Mouse (Mus musculus): ENCODE data around the gene Otud7b. TPM values are rescaled to one million over a fixed set of nuclear protein-coding genes. Genes with fewer than 3 reads are reported as not detected.
A peak's percentile ranks its signal among the peaks of the same experiment; 100 is the strongest.
"Not testable (repeated sequence)": the region's sequence is repeated elsewhere in the genome, so short reads cannot be mapped to it uniquely, and the experiment has no call there.

Gene Otud7b
- polyA plus RNA-seq, 1 experiment from 2014 or later: 12.1 TPM

DNA sequence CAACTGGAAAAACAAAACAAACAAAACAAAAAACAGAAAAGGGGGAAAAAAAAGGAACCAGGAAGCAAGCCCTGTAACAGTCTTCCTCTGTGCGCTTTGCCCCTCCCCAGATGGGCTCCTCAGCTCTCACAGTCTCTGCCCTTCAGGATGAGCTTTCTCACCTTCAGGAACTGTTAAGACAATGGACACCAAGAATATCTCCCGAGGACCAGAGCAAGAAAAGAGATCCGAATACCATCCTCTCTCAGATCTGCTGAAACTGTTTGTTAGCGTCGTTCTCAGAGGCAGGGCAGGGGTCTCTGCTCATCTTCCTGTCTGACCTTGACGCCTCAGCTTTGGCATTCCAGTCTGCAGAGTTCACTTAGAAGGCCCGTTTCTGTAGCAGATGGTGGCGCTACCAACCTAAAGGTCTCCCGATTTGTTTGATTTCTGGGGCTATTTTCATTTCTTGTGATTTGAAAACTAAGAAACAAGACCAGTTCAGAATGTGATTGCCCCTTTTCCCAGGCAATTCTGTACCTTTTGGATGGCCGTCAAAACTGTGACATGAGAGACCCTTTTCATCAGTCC is 66.7 kb downstream of the Otud7b start:
- ATAC-seq (replicated peaks; ENCODE audit: insufficient number of reproducible peaks, low FRiP score, low TSS enrichment, low read depth): no peak
- H3K4me3 ChIP-seq (ENCODE audit: low read depth, low read length): peak overlapping the region; percentile 87; the same call in 1 of the 2 replicates
- WGBS: 67% methylated on average over 10 of the region's 10 CpGs

DNA sequence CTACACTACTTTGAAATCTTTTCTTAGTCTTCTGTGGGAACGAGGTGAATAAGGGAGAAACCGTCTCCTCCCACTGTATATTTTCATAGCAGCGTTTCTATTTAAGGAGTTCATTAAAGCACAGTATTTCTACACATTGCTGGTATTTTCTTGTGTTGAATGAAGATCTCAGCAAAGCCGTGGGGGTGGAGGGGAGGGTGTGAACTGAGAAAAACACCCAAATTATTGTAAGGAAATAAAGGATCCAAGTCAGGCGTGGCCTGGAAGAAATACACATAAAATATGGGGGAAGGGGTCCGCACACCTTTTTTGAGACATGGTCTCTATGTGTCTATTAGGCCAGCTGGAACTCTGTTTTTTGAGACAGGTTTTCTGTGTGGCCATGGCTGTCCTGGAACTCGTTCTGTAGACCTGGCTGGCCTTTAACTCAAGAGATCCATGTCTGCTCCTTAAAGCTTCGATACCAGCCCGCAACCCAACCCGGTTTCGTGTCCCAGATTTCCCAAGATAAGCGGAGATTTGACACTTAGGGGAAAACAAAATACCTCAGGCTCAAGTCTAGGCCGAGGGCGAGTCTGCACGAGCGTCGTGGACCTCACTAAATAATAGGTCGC is 67.4 kb downstream of the Otud7b start:
- peak overlapping the region; percentile 87 for H3K4me3 ChIP-seq (ENCODE audit: low read depth, low read length)
- 26% methylated on average over 18 of the region's 18 CpGs for WGBS
- peak overlapping the region; percentile 74 for H3K4me2 ChIP-seq (ENCODE audit: low read depth, low read length)
- H3K27ac ChIP-seq (replicated peaks; ENCODE audit: low read depth, low read length): peak overlapping the region; percentile 97
- ATAC-seq (replicated peaks; ENCODE audit: insufficient number of reproducible peaks, low FRiP score, low TSS enrichment, low read depth) (peak; percentile 22; the same call in 1 of the 2 replicates), DNase-seq (ENCODE audit: low spot score) (no peak)
- H3K4me1 ChIP-seq (ENCODE audit: control insufficient read depth, insufficient read depth, low read length): no peaks in the 10 kb centered on the region
- peak overlapping the region; percentile 89 for H3K9ac ChIP-seq (replicated peaks; ENCODE audit: low read length)
- no peaks in the 10 kb centered on the region for H3K27me3 ChIP-seq (ENCODE audit: control insufficient read depth, insufficient read depth, low read length)
- H3K9me3 ChIP-seq (replicated peaks; ENCODE audit: control insufficient read depth, low read length): no peaks in the 10 kb centered on the region
- H3K36me3 ChIP-seq (replicated peaks; ENCODE audit: control insufficient read depth, insufficient read depth, low read depth, low read length): 0 out of 2 replicates have a peak, but pooled peaks cover 2% of the 10 kb centered on the region

More for the DNA sequence above, 66.7 kb downstream of the Otud7b start:
- H3K36me3 ChIP-seq (replicated peaks; ENCODE audit: control insufficient read depth, insufficient read depth, low read depth, low read length): no peaks in the 10 kb centered on the region
- H3K9ac ChIP-seq (replicated peaks; ENCODE audit: low read length): peak overlapping the region; percentile 89; the same call in 1 of the 2 replicates
- no peaks in the 10 kb centered on the region for H3K9me3 ChIP-seq (replicated peaks; ENCODE audit: control insufficient read depth, low read length)
- H3K27me3 ChIP-seq (ENCODE audit: control insufficient read depth, insufficient read depth, low read length): no peaks in the 10 kb centered on the region
- peak overlapping the region; percentile 74 for H3K4me2 ChIP-seq (ENCODE audit: low read depth, low read length)
- no peak for DNase-seq (ENCODE audit: low spot score)
- no peak overlapping the region for H3K27ac ChIP-seq (replicated peaks; ENCODE audit: low read depth, low read length)
- no peaks in the 10 kb centered on the region for H3K4me1 ChIP-seq (ENCODE audit: control insufficient read depth, insufficient read depth, low read length)

DNA sequence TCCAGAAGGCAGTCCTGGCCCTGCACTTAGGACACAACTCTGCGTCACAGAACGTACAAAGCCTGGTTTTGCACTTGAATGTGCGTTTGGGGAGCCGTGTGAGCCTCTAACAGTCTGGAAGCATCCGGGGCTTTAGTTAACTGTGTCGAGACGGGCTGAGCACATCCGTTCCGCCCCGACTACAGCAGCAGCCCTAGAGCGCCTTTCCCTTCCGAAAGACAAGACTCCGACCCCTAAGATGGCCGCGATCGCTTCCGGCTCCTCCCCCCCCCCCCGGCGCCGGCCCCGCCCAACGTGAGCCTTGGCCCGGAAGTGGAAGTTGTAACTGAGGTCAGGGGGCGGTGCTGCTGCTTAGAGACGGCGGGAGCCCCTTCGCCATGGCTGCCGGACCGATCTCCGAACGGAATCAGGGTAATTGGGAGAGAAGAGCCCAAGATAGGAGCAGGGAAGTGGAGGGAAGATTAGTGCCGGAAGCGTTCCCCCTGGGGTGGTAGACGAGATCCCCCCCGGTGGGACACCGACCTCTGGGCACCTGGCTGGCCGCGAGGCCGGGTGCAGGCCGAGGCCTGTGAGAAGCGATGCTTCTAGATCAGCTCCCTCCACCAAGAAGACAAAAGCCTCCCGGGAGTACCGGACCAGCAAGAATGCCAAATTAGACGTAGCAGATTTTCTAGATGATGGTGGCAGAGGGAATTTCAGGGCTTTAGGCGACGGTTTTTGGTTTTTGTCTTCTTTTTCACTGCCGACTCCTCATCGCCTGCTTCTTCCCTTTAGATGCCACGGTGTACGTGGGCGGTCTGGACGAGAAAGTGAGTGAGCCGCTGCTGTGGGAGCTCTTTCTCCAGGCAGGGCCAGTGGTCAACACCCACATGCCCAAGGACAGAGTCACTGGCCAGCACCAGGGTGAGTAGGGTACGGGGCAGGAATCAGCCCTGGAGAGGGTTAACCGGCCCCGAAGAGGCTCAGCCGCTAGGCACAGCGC is 68.2 kb downstream of the Otud7b start, which contains the start of gene Sf3b4:
TSS of gene Sf3b4 (plus strand) at position 136 of the 982 bp plus-strand sequence.
- H3K4me2 ChIP-seq (ENCODE audit: low read depth, low read length): peak within 1 kb of the TSS; percentile 89
- no peaks in the 10 kb centered on the region for H3K27me3 ChIP-seq (ENCODE audit: control insufficient read depth, insufficient read depth, low read length)
- DNase-seq (ENCODE audit: low spot score) (peak; percentile 93), ATAC-seq (replicated peaks; ENCODE audit: insufficient number of reproducible peaks, low FRiP score, low TSS enrichment, low read depth) (peak; percentile 88)
- no peaks in the 10 kb centered on the region for H3K4me1 ChIP-seq (ENCODE audit: control insufficient read depth, insufficient read depth, low read length)
- peak within 1 kb of the TSS; percentile 97 for H3K27ac ChIP-seq (replicated peaks; ENCODE audit: low read depth, low read length)
- under 1% methylated on average over 56 of the region's 58 CpGs for WGBS
- H3K9me3 ChIP-seq (replicated peaks; ENCODE audit: control insufficient read depth, low read length): no peaks in the 10 kb centered on the region
- peaks cover 2% of the 10 kb centered on the region; the same call in 1 of the 2 replicates for H3K36me3 ChIP-seq (replicated peaks; ENCODE audit: control insufficient read depth, insufficient read depth, low read depth, low read length)
- H3K4me3 ChIP-seq (ENCODE audit: low read depth, low read length): peak within 1 kb of the TSS; percentile 87
- peak within 1 kb of the TSS; percentile 89 for H3K9ac ChIP-seq (replicated peaks; ENCODE audit: low read length)

DNA sequence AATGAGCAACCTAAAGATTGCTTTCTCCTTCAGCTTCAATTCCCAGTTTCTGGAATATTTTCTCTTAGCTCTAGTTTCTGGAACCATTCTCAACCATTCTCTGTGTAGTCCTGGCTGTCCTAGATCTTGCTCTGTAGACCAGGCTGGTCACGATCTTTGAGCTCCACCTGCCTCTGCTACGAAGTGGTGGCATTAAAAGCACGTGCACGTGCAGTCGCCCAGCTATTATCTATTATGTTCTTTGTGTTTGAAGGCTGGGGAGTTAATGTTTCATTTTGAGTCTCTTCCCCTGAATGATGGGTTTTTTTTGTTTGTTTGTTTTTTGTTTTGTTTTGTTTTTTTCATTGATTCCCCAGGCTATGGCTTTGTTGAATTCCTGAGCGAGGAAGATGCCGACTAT is 68.9 kb downstream of the Otud7b start:
- no peak overlapping the region for H3K27ac ChIP-seq (replicated peaks; ENCODE audit: low read depth, low read length)

DNA sequence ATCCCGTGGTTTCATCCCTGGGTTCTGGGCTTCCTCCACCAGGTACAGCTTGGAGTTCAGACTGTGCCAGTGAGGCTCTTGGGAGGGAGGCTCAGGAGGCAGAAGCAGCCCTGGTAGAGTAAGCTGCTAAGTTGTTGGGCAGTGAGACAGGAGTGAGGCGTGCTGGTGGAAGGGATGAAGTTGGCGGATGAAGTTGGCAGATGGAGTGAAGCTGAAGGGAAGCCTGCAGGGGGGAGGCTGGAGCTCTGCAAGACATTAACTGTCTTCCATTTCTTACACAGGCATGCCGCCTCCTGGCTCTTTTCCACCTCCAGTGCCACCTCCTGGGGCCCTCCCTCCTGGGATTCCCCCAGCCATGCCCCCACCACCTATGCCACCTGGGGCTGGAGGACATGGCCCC is 69.7 kb downstream of the Otud7b start:
- 82% methylated on average over 4 of the region's 4 CpGs for WGBS
- H3K4me1 ChIP-seq (ENCODE audit: control insufficient read depth, insufficient read depth, low read length); H3K27me3 ChIP-seq (ENCODE audit: control insufficient read depth, insufficient read depth, low read length); H3K4me2 ChIP-seq (ENCODE audit: low read depth, low read length); H3K4me3 ChIP-seq (ENCODE audit: low read depth, low read length); H3K9me3 ChIP-seq (replicated peaks; ENCODE audit: control insufficient read depth, low read length); H3K27ac ChIP-seq (replicated peaks; ENCODE audit: low read depth, low read length); DNase-seq (ENCODE audit: low spot score); ATAC-seq (replicated peaks; ENCODE audit: insufficient number of reproducible peaks, low FRiP score, low TSS enrichment, low read depth); H3K36me3 ChIP-seq (replicated peaks; ENCODE audit: control insufficient read depth, insufficient read depth, low read depth, low read length); H3K9ac ChIP-seq (replicated peaks; ENCODE audit: low read length): not testable (repeated sequence)

More for the DNA sequence above, 68.9 kb downstream of the Otud7b start:
- peak overlapping the region; percentile 89 for H3K4me2 ChIP-seq (ENCODE audit: low read depth, low read length)
- WGBS: 40% methylated on average over 7 of the region's 7 CpGs
- peak overlapping the region; percentile 89 for H3K9ac ChIP-seq (replicated peaks; ENCODE audit: low read length)
- H3K36me3 ChIP-seq (replicated peaks; ENCODE audit: control insufficient read depth, insufficient read depth, low read depth, low read length): peaks cover 2% of the 10 kb centered on the region; the same call in 1 of the 2 replicates
- no peak for ATAC-seq (replicated peaks; ENCODE audit: insufficient number of reproducible peaks, low FRiP score, low TSS enrichment, low read depth)
- H3K27me3 ChIP-seq (ENCODE audit: control insufficient read depth, insufficient read depth, low read length): no peaks in the 10 kb centered on the region
- H3K4me1 ChIP-seq (ENCODE audit: control insufficient read depth, insufficient read depth, low read length): no peaks in the 10 kb centered on the region
- no peak for DNase-seq (ENCODE audit: low spot score)
- H3K4me3 ChIP-seq (ENCODE audit: low read depth, low read length): peak overlapping the region; percentile 87
- no peaks in the 10 kb centered on the region for H3K9me3 ChIP-seq (replicated peaks; ENCODE audit: control insufficient read depth, low read length)

DNA sequence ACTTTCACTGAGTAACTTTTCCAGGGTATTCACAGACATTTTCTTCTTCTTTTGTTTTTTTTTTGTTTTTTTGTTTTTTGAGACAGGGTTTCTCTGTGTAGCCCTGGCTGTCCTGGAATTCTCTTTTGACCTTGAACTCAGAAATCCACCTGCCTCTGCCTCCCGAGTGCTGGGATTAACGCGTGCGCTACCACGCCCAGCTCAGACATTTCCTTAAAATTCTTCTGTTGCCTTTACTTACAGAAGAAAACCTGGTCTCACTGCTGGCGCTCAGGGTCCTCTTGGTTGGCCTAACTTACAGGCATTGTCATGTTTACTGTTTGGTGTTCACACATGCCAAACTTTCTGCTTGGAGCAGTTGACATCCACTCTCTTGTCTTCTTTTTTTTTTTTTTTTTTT is 70.9 kb downstream of the Otud7b start:
- Histone ChIP-seq H3K27me3 (ENCODE audit: control insufficient read depth, insufficient read depth, low read length) (no peaks in the 10 kb centered on the region), H3K36me3 (replicated peaks; ENCODE audit: control insufficient read depth, insufficient read depth, low read depth, low read length) (peaks cover 2% of the 10 kb centered on the region; the same call in 1 of the 2 replicates), H3K27ac (replicated peaks; ENCODE audit: low read depth, low read length) (no peak overlapping the region), H3K4me2 (ENCODE audit: low read depth, low read length) (no peak overlapping the region), H3K9me3 (replicated peaks; ENCODE audit: control insufficient read depth, low read length) (no peaks in the 10 kb centered on the region), H3K4me3 (ENCODE audit: low read depth, low read length) (no peak overlapping the region), H3K4me1 (ENCODE audit: control insufficient read depth, insufficient read depth, low read length) (no peaks in the 10 kb centered on the region), H3K9ac (replicated peaks; ENCODE audit: low read length) (no peak overlapping the region)
- ATAC-seq (replicated peaks; ENCODE audit: insufficient number of reproducible peaks, low FRiP score, low TSS enrichment, low read depth): no peak
- 93% methylated on average over 6 of the region's 6 CpGs for WGBS
- DNase-seq (ENCODE audit: low spot score): no peak

DNA sequence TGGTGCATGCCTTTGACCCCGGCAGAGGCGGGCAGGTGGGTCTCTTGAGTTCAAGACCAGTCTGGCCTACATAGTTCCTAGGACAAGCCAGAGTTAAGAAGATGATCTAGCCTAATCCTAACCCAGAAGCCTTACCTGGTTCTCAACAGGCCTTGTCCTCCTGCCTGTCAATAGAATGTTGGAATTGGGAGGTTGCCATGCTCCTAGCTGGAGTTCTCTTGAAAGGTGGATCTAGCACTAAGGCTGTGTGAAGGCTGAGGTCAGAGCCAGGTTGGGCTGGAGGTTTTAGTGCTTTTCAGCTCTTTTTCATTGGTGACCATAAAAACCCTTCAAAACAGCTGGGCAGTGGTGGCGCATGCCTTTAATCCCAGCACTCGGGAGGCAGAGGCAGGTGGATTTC is 74.1 kb downstream of the Otud7b start:
- ATAC-seq (replicated peaks; ENCODE audit: insufficient number of reproducible peaks, low FRiP score, low TSS enrichment, low read depth): no peak
- WGBS: 92% methylated on average over 4 of the region's 4 CpGs
- DNase-seq (ENCODE audit: low spot score): no peak

More for the DNA sequence above, 74.1 kb downstream of the Otud7b start:
- Histone ChIP-seq H3K9ac (replicated peaks; ENCODE audit: low read length) (no peak overlapping the region), H3K4me3 (ENCODE audit: low read depth, low read length) (no peak overlapping the region), H3K27ac (replicated peaks; ENCODE audit: low read depth, low read length) (no peak overlapping the region), H3K4me2 (ENCODE audit: low read depth, low read length) (no peak overlapping the region), H3K4me1 (ENCODE audit: control insufficient read depth, insufficient read depth, low read length) (no peaks in the 10 kb centered on the region), H3K36me3 (replicated peaks; ENCODE audit: control insufficient read depth, insufficient read depth, low read depth, low read length) (peaks cover 2% of the 10 kb centered on the region; the same call in 1 of the 2 replicates), H3K27me3 (ENCODE audit: control insufficient read depth, insufficient read depth, low read length) (no peaks in the 10 kb centered on the region; the same call in 1 of the 2 replicates), H3K9me3 (replicated peaks; ENCODE audit: control insufficient read depth, low read length) (no peaks in the 10 kb centered on the region)
